Mouse (Mus musculus) WW6 (cell line): ENCODE data around the gene Unc13d.

Source experiments
- DNase-seq: peaks from one replicate; pipeline ENCODE4 v3.0.0-alpha.2; 2013; ENCODE audit warnings: low read depth, low spot score

Gene Unc13d

GRCm38 (mm10) chr11:116050196-116050595, 27.6 kb downstream of the Unc13d start:
- no peak for DNase-seq

GRCm38 (mm10) chr11:116049610-116050009, 28.2 kb downstream of the Unc13d start:
- DNase-seq, result no peak

GRCm38 (mm10) chr11:116045173-116045572, 32.6 kb downstream of the Unc13d start:
- DNase-seq, result no peak

- DNase-seq, result no peak
Observed at GRCm38 (mm10) chr11:116043286-116043685, 34.5 kb downstream of the Unc13d start.

- DNase-seq, result no peak
Observed at GRCm38 (mm10) chr11:116042372-116043138, 35.2 kb downstream of the Unc13d start.

- DNase-seq, result no peak
Observed at GRCm38 (mm10) chr11:116041833-116042232, 35.9 kb downstream of the Unc13d start.

GRCm38 (mm10) chr11:116040593-116040992, 37.2 kb downstream of the Unc13d start:
- DNase-seq, result no peak

- no peak for DNase-seq
Observed at GRCm38 (mm10) chr11:116037826-116038225, 39.9 kb downstream of the Unc13d start.

GRCm38 (mm10) chr11:116036671-116037070, 41.1 kb downstream of the Unc13d start:
- no peak for DNase-seq

GRCm38 (mm10) chr11:116034584-116034983, 43.2 kb downstream of the Unc13d start:
- no peak for DNase-seq

- no peak for DNase-seq
Observed at GRCm38 (mm10) chr11:116030898-116031845, 46.6 kb downstream of the Unc13d start.

- DNase-seq, result peak; percentile 100
Observed at GRCm38 (mm10) chr11:116030088-116030897, 47.5 kb downstream of the Unc13d start, which contains the start of gene Unk. Unk (plus strand) TSS chr11:116030322.

- no peak for DNase-seq
Observed at GRCm38 (mm10) chr11:116029086-116029865, 48.5 kb downstream of the Unc13d start.

GRCm38 (mm10) chr11:116028177-116028865, 49.4 kb downstream of the Unc13d start:
- DNase-seq, result no peak

- DNase-seq, result no peak
Observed at GRCm38 (mm10) chr11:116027756-116028155, 50.0 kb downstream of the Unc13d start, which contains the start of gene H3f3b. H3f3b (minus strand) TSS chr11:116027962.

GRCm38 (mm10) chr11:116025056-116025845, 52.5 kb downstream of the Unc13d start:
- DNase-seq, result no peak

GRCm38 (mm10) chr11:116024356-116024808, 53.4 kb downstream of the Unc13d start:
- peak; percentile 99 for DNase-seq

GRCm38 (mm10) chr11:116023771-116024355, 53.9 kb downstream of the Unc13d start:
- DNase-seq, result no peak
